In the genomic region with DNA sequence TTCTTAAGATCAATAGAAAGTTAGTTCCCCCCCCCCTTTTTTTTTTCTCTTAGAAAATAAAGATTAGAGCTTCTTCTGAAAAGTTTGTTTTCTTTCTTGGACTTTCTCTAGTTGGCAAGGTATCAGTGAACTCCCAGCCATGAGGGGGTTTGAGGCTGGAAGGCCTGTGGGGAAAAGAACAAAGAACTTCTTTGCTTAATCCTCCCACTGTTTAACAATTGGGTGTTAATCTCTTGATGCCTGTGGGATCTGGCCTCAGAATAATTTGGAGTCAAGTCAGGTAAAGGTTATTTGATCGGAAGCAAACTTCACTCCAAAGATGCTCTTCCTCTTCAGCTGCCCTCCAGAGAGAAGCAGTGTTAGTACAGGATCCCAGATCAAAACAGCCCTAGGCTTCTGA, we compare ENCODE assay signal across 18 mouse cellular contexts.
"Had no signal": no experiment of that assay in that cellular context is flagged by ENCODE, and none has a peak within 500 bp of the region (broad histone marks: within the 10 kb centered on the region; RNA-seq: fewer than 3 reads in every experiment).

No protein-coding gene starts in this region.

- H3K27me3 ChIP-seq: liver, embryonic 12.5 days; neural tube, embryonic 13.5 days; neural tube, embryonic 15.5 days; stomach, embryonic 15.5 days had no signal

- H3K36me3 ChIP-seq: liver, embryonic 12.5 days; neural tube, embryonic 13.5 days; neural tube, embryonic 15.5 days; stomach, embryonic 15.5 days had no signal

- DNase-seq: lung, adult 18-20 months; lung, embryonic 14.5 days; lung, postnatal 10 days; lung, postnatal 4 days; retina, postnatal 1 day; right cerebral cortex, adult 18-20 months; right cerebral cortex, postnatal 25 days; right cerebral cortex, postnatal 4 days; thymus, adult 2 months; thymus, postnatal 25 days; thymus, postnatal 4 days had no signal

- H3K4me3 ChIP-seq: liver, embryonic 12.5 days; myocyte; neural tube, embryonic 13.5 days; neural tube, embryonic 15.5 days; stomach, embryonic 15.5 days had no signal

- H3K4me2 ChIP-seq: liver, embryonic 12.5 days; lung, embryonic 14.5 days; neural tube, embryonic 13.5 days; neural tube, embryonic 15.5 days; stomach, embryonic 15.5 days had no signal

- H3K9ac ChIP-seq: liver, embryonic 12.5 days; liver, embryonic 14.5 days; lung, embryonic 14.5 days; neural tube, embryonic 13.5 days; neural tube, embryonic 15.5 days; stomach, embryonic 15.5 days had no signal

- H3K9me3 ChIP-seq: liver, embryonic 12.5 days; neural tube, embryonic 13.5 days; neural tube, embryonic 15.5 days; stomach, embryonic 15.5 days had no signal

- H3K27ac ChIP-seq: liver, embryonic 12.5 days; liver, embryonic 14.5 days; neural tube, embryonic 13.5 days; neural tube, embryonic 15.5 days; stomach, embryonic 15.5 days; stomach, postnatal 0 days had no signal

- ATAC-seq: liver, embryonic 12.5 days had no signal

- H3K4me1 ChIP-seq: liver, embryonic 12.5 days; neural tube, embryonic 13.5 days; neural tube, embryonic 15.5 days; stomach, embryonic 15.5 days had no signal
